Mouse (Mus musculus): ENCODE measurements around the gene Pou1f1.

DNA sequence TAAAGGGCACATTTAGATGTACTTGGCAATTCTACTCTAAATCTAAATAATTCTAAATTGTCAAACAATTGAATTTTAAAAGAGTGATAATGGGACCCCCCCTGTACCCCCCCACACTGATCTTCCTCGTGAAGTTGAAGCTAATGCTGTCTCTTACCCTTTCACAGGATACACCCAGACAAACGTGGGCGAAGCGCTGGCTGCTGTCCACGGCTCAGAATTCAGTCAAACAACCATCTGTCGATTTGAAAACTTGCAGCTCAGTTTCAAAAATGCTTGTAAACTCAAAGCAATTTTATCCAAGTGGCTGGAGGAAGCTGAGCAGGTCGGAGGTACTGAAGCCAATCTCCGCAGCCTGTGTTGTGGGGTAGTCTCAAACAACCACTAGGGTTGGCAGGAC, 11.4 kb downstream of the Pou1f1 start:
- no peak for TF ChIP-seq CTCF (IDR thresholded peaks at IDR 0.05; ENCODE audit: borderline replicate concordance, insufficient read depth, low read depth, low read length)
- TF ChIP-seq POLR2A (IDR thresholded peaks at IDR 0.05; ENCODE audit: borderline replicate concordance, insufficient read depth, low read length), result no peak
